Mouse (Mus musculus): ENCODE measurements at regions not wholly inside any gene's neighbourhood (a gene's known extent, or its start where the extent isn't known, plus 50 kb on each side); places are given as distances from the start of the nearest gene placed in this dataset.

DNA sequence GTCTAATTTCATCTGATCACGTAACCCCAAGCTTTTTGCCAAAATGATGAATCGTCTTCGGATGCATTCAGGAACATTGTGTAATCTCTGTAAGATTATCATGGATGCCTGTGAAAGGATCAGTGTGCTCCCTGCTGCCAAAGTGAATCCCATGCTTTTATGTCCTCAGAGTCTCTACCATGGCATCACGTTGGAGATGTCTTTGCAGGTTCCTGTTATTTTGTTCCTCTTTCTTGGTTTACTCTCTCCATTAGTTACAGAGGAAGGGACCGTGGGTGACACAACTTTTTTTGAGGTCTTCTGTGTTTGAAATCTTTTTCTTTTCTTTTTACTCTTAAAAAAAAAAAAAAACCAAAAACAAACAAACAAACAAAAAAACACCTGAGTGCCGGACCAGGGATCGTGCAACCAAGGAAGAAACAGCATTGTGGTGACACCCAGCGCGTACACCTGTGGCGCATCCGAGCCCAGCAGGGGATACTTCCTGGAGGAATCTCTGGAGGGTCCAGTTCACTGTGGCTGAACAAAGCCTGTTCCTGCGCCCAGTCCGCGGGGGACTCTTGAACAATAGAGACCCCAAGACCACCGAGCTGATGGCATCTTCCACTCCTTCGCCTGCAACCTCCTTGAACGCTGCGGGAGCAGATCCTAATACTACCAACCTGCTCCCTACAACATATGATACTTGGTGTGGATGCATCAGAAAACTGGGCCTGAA lies 180.6 kb downstream of the Dusp6 start:
- no peaks in the 10 kb centered on the region for H3K9me3 ChIP-seq (replicated peaks; ENCODE audit: control insufficient read depth, insufficient read depth, low read length, poor library complexity, severe bottlenecking)
- no peak overlapping the region for H3K27ac ChIP-seq (ENCODE audit: insufficient read depth, low read length)
- no peaks in the 10 kb centered on the region for H3K4me1 ChIP-seq (ENCODE audit: control insufficient read depth, insufficient read depth, low read length)
- no peak overlapping the region for H3K9ac ChIP-seq (ENCODE audit: low read depth, poor library complexity, severe bottlenecking)
- H3K27me3 ChIP-seq (ENCODE audit: control insufficient read depth, insufficient read depth, low read length, poor library complexity, severe bottlenecking): no peaks in the 10 kb centered on the region
- no peak overlapping the region for H3K4me3 ChIP-seq (ENCODE audit: low read depth, low read length)
- no peak for TF ChIP-seq POLR2A (IDR thresholded peaks at IDR 0.05; ENCODE audit: insufficient read depth, low read length)
- no peak for TF ChIP-seq EP300 (IDR thresholded peaks at IDR 0.05; ENCODE audit: insufficient read depth, low read depth, low read length)
- no peak for TF ChIP-seq CTCF (IDR thresholded peaks at IDR 0.05; ENCODE audit: low read depth, low read length)
- no peaks in the 10 kb centered on the region for H3K36me3 ChIP-seq (ENCODE audit: control insufficient read depth, insufficient read depth, low read length, poor library complexity, severe bottlenecking)

DNA sequence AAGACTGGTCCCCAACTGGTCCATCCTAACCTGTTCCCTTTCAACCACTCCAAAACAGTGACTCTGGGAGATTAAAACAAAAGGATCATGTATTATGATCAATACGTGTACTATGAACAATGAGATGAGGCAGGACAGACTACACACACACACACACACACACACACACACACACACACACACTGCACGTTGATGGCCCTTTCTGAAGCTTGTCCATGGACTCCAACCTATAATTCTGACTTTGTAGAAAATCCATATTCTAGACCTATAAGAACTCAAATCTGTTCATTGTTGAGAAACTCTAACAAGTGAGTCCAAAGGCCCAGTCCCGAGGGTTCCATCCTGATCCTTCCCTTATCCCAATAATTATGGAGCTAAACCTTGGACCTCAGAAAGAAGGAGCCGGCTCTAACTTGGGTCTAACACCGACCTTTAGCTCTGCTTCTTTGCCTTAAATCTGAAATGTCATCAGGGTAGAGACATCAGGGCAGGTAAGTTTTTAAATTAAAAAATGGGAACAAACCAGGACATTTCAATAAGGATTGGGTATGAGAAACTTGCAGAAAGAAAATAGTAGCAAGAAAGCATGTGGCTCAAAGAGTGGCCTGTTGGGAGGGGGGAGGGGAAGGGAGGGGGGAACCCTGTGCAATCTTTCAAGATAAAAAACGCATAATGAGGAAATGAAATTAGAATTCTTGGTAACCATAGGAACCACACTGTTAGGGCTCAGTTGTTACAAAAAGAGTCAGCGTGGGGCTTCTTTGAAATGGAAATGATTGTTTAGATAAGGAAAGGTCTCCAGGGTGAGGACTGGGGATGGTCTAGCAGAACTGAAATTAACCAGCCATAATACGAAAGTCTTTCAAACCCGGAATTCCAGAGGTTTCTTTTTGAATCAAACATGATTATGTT lies 187.9 kb downstream of the Dusp6 start:
- no peaks in the 10 kb centered on the region for H3K9me3 ChIP-seq (replicated peaks; ENCODE audit: control insufficient read depth, insufficient read depth, low read length, poor library complexity, severe bottlenecking)
- no peak overlapping the region for H3K9ac ChIP-seq (ENCODE audit: low read depth, poor library complexity, severe bottlenecking)
- no peak overlapping the region for H3K4me3 ChIP-seq (ENCODE audit: low read depth, low read length)
- no peaks in the 10 kb centered on the region for H3K27me3 ChIP-seq (ENCODE audit: control insufficient read depth, insufficient read depth, low read length, poor library complexity, severe bottlenecking)
- no peaks in the 10 kb centered on the region for H3K36me3 ChIP-seq (ENCODE audit: control insufficient read depth, insufficient read depth, low read length, poor library complexity, severe bottlenecking)
- H3K27ac ChIP-seq (ENCODE audit: insufficient read depth, low read length): no peak overlapping the region
- H3K4me1 ChIP-seq (ENCODE audit: control insufficient read depth, insufficient read depth, low read length): no peaks in the 10 kb centered on the region
- TF ChIP-seq POLR2A (IDR thresholded peaks at IDR 0.05; ENCODE audit: insufficient read depth, low read length) (no peak), EP300 (IDR thresholded peaks at IDR 0.05; ENCODE audit: insufficient read depth, low read depth, low read length) (no peak), CTCF (IDR thresholded peaks at IDR 0.05; ENCODE audit: low read depth, low read length) (no peak)

DNA sequence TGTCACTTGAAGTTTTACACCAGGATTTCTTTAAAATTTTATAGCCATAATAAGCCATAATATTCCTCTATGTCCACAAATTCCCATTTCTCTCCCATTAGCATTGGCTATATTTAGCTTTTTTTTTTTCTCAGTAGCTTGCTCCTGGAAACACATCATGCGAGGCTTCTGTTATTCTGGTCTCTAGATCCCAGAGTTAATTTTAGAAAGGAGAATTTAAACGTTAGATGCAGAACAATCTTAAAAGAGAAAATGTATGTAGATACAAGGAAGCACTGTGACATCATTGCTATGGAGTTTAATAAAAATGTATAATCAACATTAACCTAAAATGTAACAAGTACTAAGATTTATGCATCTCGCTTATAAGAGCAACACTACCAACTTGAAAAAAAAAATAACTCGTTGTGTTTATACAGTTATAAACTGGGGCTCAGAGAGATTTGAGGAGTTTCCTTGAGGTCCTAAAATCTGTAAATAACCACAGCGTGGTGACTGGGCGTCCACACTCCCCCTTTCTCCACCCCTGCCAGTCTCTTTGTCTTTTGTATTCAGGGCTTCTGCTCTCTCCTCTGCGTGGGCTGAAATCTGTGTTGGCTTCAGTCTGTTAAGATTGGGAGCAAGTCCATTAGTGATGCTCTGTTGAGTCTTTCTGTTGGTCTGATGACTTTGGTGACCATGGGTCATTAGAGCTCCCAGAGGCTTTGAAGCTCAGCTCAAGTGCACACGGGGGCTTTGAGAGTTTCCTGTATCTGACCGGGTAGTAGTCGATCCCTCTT lies 188.8 kb downstream of the Dusp6 start:
- Histone ChIP-seq H3K4me3 (ENCODE audit: low read depth, low read length) (no peak overlapping the region), H3K36me3 (ENCODE audit: control insufficient read depth, insufficient read depth, low read length, poor library complexity, severe bottlenecking) (no peaks in the 10 kb centered on the region), H3K27ac (ENCODE audit: insufficient read depth, low read length) (no peak overlapping the region), H3K9ac (ENCODE audit: low read depth, poor library complexity, severe bottlenecking) (no peak overlapping the region), H3K9me3 (replicated peaks; ENCODE audit: control insufficient read depth, insufficient read depth, low read length, poor library complexity, severe bottlenecking) (no peaks in the 10 kb centered on the region), H3K4me1 (ENCODE audit: control insufficient read depth, insufficient read depth, low read length) (no peaks in the 10 kb centered on the region), H3K27me3 (ENCODE audit: control insufficient read depth, insufficient read depth, low read length, poor library complexity, severe bottlenecking) (no peaks in the 10 kb centered on the region)
- TF ChIP-seq POLR2A (IDR thresholded peaks at IDR 0.05; ENCODE audit: insufficient read depth, low read length) (no peak), CTCF (IDR thresholded peaks at IDR 0.05; ENCODE audit: low read depth, low read length) (no peak), EP300 (IDR thresholded peaks at IDR 0.05; ENCODE audit: insufficient read depth, low read depth, low read length) (no peak)

DNA sequence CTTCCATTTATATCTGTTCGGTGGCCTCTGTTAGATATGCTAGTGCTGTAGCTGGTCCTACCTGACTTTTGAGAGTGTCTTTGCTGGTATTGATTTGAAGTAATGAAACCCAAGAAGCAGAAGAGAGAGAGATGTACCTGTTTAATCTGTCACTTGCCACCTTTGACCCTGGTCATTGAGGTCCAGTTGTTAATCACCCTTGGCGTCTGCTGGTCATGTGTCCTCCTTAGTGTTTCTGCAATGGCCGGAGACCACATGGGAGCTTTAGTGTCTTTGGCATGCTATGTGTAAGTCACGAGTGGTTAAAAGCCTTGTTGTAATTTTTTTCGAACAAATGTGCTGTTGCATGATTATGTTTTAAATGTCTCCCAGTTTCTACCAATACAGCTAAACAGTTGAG lies 193.1 kb downstream of the Dusp6 start:
- TF ChIP-seq EP300 (IDR thresholded peaks at IDR 0.05; ENCODE audit: insufficient read depth, low read depth, low read length) (no peak), POLR2A (IDR thresholded peaks at IDR 0.05; ENCODE audit: insufficient read depth, low read length) (no peak), CTCF (IDR thresholded peaks at IDR 0.05; ENCODE audit: low read depth, low read length) (no peak)
- no peak overlapping the region for H3K27ac ChIP-seq (ENCODE audit: insufficient read depth, low read length)
- H3K36me3 ChIP-seq (ENCODE audit: control insufficient read depth, insufficient read depth, low read length, poor library complexity, severe bottlenecking): no peaks in the 10 kb centered on the region
- H3K4me3 ChIP-seq (ENCODE audit: low read depth, low read length): no peak overlapping the region
- no peaks in the 10 kb centered on the region for H3K9me3 ChIP-seq (replicated peaks; ENCODE audit: control insufficient read depth, insufficient read depth, low read length, poor library complexity, severe bottlenecking)
- H3K27me3 ChIP-seq (ENCODE audit: control insufficient read depth, insufficient read depth, low read length, poor library complexity, severe bottlenecking): no peaks in the 10 kb centered on the region
- H3K9ac ChIP-seq (ENCODE audit: low read depth, poor library complexity, severe bottlenecking): no peak overlapping the region
- peaks cover 5% of the 10 kb centered on the region for H3K4me1 ChIP-seq (ENCODE audit: control insufficient read depth, insufficient read depth, low read length)

DNA sequence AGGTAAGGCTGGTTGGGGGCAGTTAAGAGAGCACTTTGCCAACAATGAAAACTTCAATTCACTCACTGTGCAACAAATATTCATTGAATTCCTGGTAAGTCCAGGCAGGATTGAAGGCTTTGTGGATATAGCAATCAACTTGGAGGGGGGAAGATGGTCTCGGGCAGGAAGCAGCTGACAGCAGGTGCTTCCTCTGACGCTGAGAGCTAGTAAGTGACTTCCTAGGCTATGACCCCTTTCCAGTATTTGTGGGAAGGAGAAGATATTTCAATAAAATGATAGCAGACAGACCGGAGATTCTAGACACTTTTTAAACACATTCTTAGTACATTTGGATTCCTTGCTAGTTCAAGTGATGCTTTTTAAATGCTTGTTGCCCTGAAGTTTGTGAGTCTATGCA lies 195.0 kb downstream of the Dusp6 start:
- H3K27me3 ChIP-seq (ENCODE audit: control insufficient read depth, insufficient read depth, low read length, poor library complexity, severe bottlenecking): no peaks in the 10 kb centered on the region
- no peak overlapping the region for H3K4me3 ChIP-seq (ENCODE audit: low read depth, low read length)
- TF ChIP-seq POLR2A (IDR thresholded peaks at IDR 0.05; ENCODE audit: insufficient read depth, low read length) (no peak), EP300 (IDR thresholded peaks at IDR 0.05; ENCODE audit: insufficient read depth, low read depth, low read length) (no peak), CTCF (IDR thresholded peaks at IDR 0.05; ENCODE audit: low read depth, low read length) (no peak)
- H3K9me3 ChIP-seq (replicated peaks; ENCODE audit: control insufficient read depth, insufficient read depth, low read length, poor library complexity, severe bottlenecking): no peaks in the 10 kb centered on the region
- peaks cover 7% of the 10 kb centered on the region for H3K4me1 ChIP-seq (ENCODE audit: control insufficient read depth, insufficient read depth, low read length)
- no peak overlapping the region for H3K27ac ChIP-seq (ENCODE audit: insufficient read depth, low read length)
- H3K9ac ChIP-seq (ENCODE audit: low read depth, poor library complexity, severe bottlenecking): no peak overlapping the region
- no peaks in the 10 kb centered on the region for H3K36me3 ChIP-seq (ENCODE audit: control insufficient read depth, insufficient read depth, low read length, poor library complexity, severe bottlenecking)

Data from ES-Bruce4 (cell line).